28 mouse cellular contexts compared by ENCODE assay signal in genomic region chr4:119843294-119843693, GRCm38 (mm10).
DNase-seq lines count a peak whose midpoint lies in the region; ATAC-seq and TF ChIP-seq lines count a peak whose summit lies in the region.
"Had no signal": no experiment of that assay in that cellular context is flagged by ENCODE, and none has a peak within 500 bp of the region (broad histone marks: within the 10 kb centered on the region; RNA-seq: fewer than 3 reads in every experiment).

No protein-coding gene starts in this region.

- H3K4me1 ChIP-seq in lung, postnatal 0 days (ENCODE audit: insufficient read depth, low read depth, low read length): peaks cover 14% of the 10 kb centered on the region
- no peaks in the 10 kb centered on the region for H3K4me1 ChIP-seq in stomach, embryonic 15.5 days
- H3K4me1 ChIP-seq: forebrain, embryonic 13.5 days; hindbrain, embryonic 15.5 days; intestine, embryonic 15.5 days; limb, embryonic 12.5 days; midbrain, embryonic 10.5 days had no signal

- 21% methylated on average over 3 of the region's 3 CpGs for WGBS in lung, postnatal 0 days
- 49% methylated on average over 3 of the region's 3 CpGs for WGBS in stomach, embryonic 15.5 days

- no peak overlapping the region for H3K4me2 ChIP-seq in lung, postnatal 0 days (replicated peaks; ENCODE audit: low read depth, low read length)
- H3K4me2 ChIP-seq in stomach, embryonic 15.5 days: no peak overlapping the region
- H3K4me2 ChIP-seq: forebrain, embryonic 13.5 days; hindbrain, embryonic 15.5 days; intestine, embryonic 15.5 days; limb, embryonic 12.5 days; liver, embryonic 11.5 days had no signal

- H3K36me3 ChIP-seq in lung, postnatal 0 days (ENCODE audit: insufficient read depth, low read length): no peaks in the 10 kb centered on the region
- no peaks in the 10 kb centered on the region for H3K36me3 ChIP-seq in stomach, embryonic 15.5 days
- H3K36me3 ChIP-seq: G1E; heart, embryonic 10.5 days; hindbrain, embryonic 15.5 days; intestine, embryonic 15.5 days; limb, embryonic 12.5 days; midbrain, embryonic 10.5 days had no signal

- peak; percentile 89 for DNase-seq in heart, adult 11 months
- DNase-seq in heart, adult 9 months (ENCODE audit: low spot score in 2 of 2): no peak
- peak; percentile 37 for DNase-seq in lung, postnatal 0 days (ENCODE audit: low spot score)
- DNase-seq in lung, postnatal 4 days: no peak
- no peak for DNase-seq in B cell, adult 2 months
- no peak for DNase-seq in yolk sac, embryonic 10.5 days (ENCODE audit: low spot score)
- DNase-seq: adrenal gland, adult 8-10 months; cerebellum, adult 8-10 months; cerebellum, postnatal 36 days; gastrocnemius, postnatal 14 days; kidney, adult 9 months; kidney, postnatal 14 days; liver, postnatal 0 days; right cerebral cortex, adult 18-20 months; right cerebral cortex, postnatal 4 days; thymus, postnatal 25 days had no signal

- H3K9ac ChIP-seq in lung, postnatal 0 days (replicated peaks; ENCODE audit: low read depth): no peak overlapping the region
- H3K9ac ChIP-seq in stomach, embryonic 15.5 days: no peak overlapping the region
- H3K9ac ChIP-seq: forebrain, embryonic 13.5 days; hindbrain, embryonic 15.5 days; intestine, embryonic 15.5 days; limb, embryonic 12.5 days; liver, postnatal 0 days had no signal

- TF ChIP-seq CTCF in lung, postnatal 0 days (IDR thresholded peaks at IDR 0.05): no peak

- H3K27me3 ChIP-seq in lung, postnatal 0 days (replicated peaks; ENCODE audit: insufficient read depth, low read length): no peaks in the 10 kb centered on the region
- no peaks in the 10 kb centered on the region for H3K27me3 ChIP-seq in stomach, embryonic 15.5 days (replicated peaks)
- H3K27me3 ChIP-seq: forebrain, embryonic 13.5 days; hindbrain, embryonic 15.5 days; intestine, embryonic 15.5 days; limb, embryonic 12.5 days; Patski had no signal

- TF ChIP-seq EP300 in lung, postnatal 0 days (IDR thresholded peaks at IDR 0.05): no peak

- H3K4me3 ChIP-seq in lung, postnatal 0 days (ENCODE audit: low read depth, low read length): no peak overlapping the region
- no peak overlapping the region for H3K4me3 ChIP-seq in stomach, embryonic 15.5 days (replicated peaks)
- H3K4me3 ChIP-seq: forebrain, embryonic 13.5 days; heart, embryonic 10.5 days; hindbrain, embryonic 15.5 days; intestine, embryonic 15.5 days; limb, embryonic 12.5 days; midbrain, embryonic 10.5 days had no signal

- peak overlapping the region; percentile 72 for H3K27ac ChIP-seq in lung, postnatal 0 days (ENCODE audit: low read length)
- H3K27ac ChIP-seq in stomach, embryonic 15.5 days: peak overlapping the region; percentile 81; the same call in 1 of the 2 replicates
- H3K27ac ChIP-seq: forebrain, embryonic 13.5 days; heart, embryonic 10.5 days; hindbrain, embryonic 15.5 days; intestine, embryonic 15.5 days; limb, embryonic 12.5 days; midbrain, embryonic 10.5 days had no signal

- H3K9me3 ChIP-seq in lung, postnatal 0 days (ENCODE audit: low read length): no peaks in the 10 kb centered on the region
- H3K9me3 ChIP-seq in stomach, embryonic 15.5 days: no peaks in the 10 kb centered on the region
- H3K9me3 ChIP-seq: forebrain, embryonic 13.5 days; heart, embryonic 10.5 days; hindbrain, embryonic 15.5 days; intestine, embryonic 15.5 days; limb, embryonic 12.5 days; midbrain, embryonic 10.5 days had no signal

- ATAC-seq in lung, postnatal 0 days: peak; percentile 35; the same call in 1 of the 2 replicates
- ATAC-seq in granulocyte monocyte progenitor cell, adult 5-6 weeks (replicated peaks; ENCODE audit: poor library complexity, severe bottlenecking): peak; percentile 43
- no peak for ATAC-seq in stomach, embryonic 15.5 days (ENCODE audit: insufficient read depth, low FRiP score, low read depth)
- ATAC-seq: forebrain, embryonic 13.5 days; intestine, embryonic 15.5 days; liver, postnatal 0 days; midbrain, embryonic 16.5 days; Patski had no signal

Comparison
In these comparisons a context has a peak if more than half of its experiments do, and no peak if none do; other contexts are left out.
1. DNase-seq: peak in heart, adult 11 months (single experiment) and lung, postnatal 0 days (single experiment); none in heart, adult 9 months (0 of 2), lung, postnatal 4 days (0 of 2), B cell, adult 2 months (0 of 2) and yolk sac, embryonic 10.5 days (single experiment).